Mouse (Mus musculus) Patski (cell line): Measurements from ENCODE around the gene Ift43. TPM values are rescaled to one million over a fixed set of nuclear protein-coding genes. Genes with fewer than 3 reads are reported as not detected.

Experiments
- ATAC-seq: fragments of 100-300 bp; one replicate; pipeline ENCODE4 v1.8.0; 2021
- CTCF ChIA-PET: fragments of 350-600 bp; sonication (Branson Sonifier 250); formaldehyde crosslinking; loops from one replicate; lab custom pipeline; 2022; ENCODE audit warnings: inconsistent platforms; lab: Charles Lee
- POLR2A ChIA-PET: fragments of 350-600 bp; sonication (Branson Sonifier 250); formaldehyde crosslinking; loops from one replicate; lab custom pipeline; 2022; ENCODE audit warnings: antibody characterized with exemption, inconsistent platforms; lab: Charles Lee
- DNase-seq: peaks from one replicate; pipeline ENCODE4 v3.0.0-alpha.2; 2011; ENCODE audit warnings: low read depth, low spot score
- H3K27me3 ChIP-seq: fragments of 371-371 bp; one replicate; pipeline ENCODE4 v1.5.1; 2021
- CTCF ChIP-seq: fragments of 100-300 bp; IDR thresholded peaks from one replicate; pipeline ENCODE4 v1.5.1; 2021
- in situ Hi-C: fragments of 300-500 bp; cut with MboI; formaldehyde crosslinking; loops from 3 replicates; pipeline ENCODE4 v1.11.1; 2018; ENCODE audit warnings: low pct_unique_long_range_greater_than_20kb, mixed read lengths
- polyA plus RNA-seq: library from polyadenylated mRNA; unstranded; gene quantifications from one replicate; pipeline ENCODE4 v1.2.3, GENCODE M21; 2021

The Ift43 gene
- polyA plus RNA-seq, 1 experiment from 2014 or later, result 108 TPM

DNA sequence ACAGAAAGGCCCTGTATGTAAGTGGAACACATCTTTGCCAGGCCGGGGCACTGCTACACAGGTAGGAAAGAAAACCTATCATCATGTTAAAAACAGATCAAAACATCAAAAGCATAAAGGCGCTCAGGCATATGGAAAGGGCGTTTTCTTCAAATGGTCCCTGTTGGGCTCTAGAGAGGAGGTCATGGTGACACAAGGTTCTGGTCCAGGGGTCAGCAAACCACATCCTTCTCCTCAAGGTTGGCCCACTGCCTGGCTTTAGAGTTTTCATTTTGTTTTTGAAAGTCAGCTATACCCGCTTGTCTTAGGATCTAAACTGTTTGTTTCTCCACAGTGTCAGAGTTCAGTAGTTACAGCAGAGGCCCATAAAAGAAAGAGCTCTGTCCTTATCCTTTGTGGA lies 27.2 kb downstream of the Ift43 start:
- in situ Hi-C loops, result no loop called here

DNA sequence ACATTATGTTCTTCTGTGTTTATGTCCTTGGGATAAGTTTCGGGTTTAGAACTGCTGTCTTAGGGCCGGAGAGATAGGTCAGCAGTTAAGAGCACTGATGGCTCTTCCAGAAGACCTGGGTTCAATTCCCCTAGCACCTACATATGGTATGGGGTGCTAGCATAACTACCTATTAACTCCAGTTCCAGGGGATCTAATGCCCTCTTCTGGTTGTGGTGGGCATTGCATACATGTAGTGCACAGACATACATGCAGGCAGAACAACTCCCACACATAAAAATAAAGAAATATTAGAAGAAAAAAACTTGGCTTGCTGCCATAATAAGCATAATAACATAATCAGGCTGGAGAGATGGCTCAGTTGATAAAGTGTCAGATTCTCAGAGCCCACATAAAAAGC lies 28.3 kb downstream of the Ift43 start:
- no peak for ATAC-seq
- H3K27me3 ChIP-seq, result no peaks in the 10 kb centered on the region
- TF ChIP-seq CTCF, result peak; percentile 79
- no peak for DNase-seq
- CTCF ChIA-PET, result interaction anchor here (1.6 kb wide), 1 partner anchor 9 kb away, joined by 5 read pairs; no protein-coding TSS in a partner anchor
- POLR2A ChIA-PET, result no interaction called here
- in situ Hi-C loops, result no loop called here

More for the DNA sequence above, 27.2 kb downstream of the Ift43 start:
- no peaks in the 10 kb centered on the region for H3K27me3 ChIP-seq
- CTCF ChIA-PET, result interaction anchor here (1.2 to 1.6 kb wide), 4 partner anchors 10 to 244 kb away, joined by 3 to 7 read pairs (median 4); no protein-coding TSS in a partner anchor
- no peak for TF ChIP-seq CTCF
- DNase-seq (no peak), ATAC-seq (no peak)
- POLR2A ChIA-PET, result no interaction called here

DNA sequence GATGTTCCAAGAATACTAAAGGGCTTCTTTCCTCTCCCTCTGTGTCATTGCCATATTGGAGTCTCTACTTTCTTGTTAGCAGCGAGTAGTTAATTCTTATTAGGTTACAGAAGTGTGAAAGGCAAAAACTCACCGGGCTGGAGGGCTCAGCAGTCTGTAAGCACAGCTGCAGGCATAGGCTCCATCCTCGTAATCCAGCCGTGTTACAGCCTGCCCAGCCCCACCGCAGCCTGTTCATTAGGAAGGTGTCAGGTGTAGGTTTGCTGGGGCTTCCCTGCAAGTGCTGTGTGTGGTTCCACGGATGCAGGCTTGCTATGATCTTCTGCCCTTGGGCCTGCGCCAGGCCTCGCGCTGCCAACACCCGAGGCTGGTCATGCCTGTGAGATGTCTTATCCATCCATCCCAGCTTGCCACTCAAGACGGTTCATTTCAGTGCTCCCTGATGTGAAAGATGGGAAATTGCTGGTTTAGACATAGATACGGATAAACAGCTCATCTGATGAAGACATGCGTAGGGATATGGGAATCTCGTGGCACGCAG lies 34.0 kb downstream of the Ift43 start:
- POLR2A ChIA-PET, result no interaction called here
- ATAC-seq (no peak), DNase-seq (no peak)
- no peaks in the 10 kb centered on the region for H3K27me3 ChIP-seq
- in situ Hi-C loops, result no loop called here
- no peak for TF ChIP-seq CTCF
- CTCF ChIA-PET, result no interaction called here

DNA sequence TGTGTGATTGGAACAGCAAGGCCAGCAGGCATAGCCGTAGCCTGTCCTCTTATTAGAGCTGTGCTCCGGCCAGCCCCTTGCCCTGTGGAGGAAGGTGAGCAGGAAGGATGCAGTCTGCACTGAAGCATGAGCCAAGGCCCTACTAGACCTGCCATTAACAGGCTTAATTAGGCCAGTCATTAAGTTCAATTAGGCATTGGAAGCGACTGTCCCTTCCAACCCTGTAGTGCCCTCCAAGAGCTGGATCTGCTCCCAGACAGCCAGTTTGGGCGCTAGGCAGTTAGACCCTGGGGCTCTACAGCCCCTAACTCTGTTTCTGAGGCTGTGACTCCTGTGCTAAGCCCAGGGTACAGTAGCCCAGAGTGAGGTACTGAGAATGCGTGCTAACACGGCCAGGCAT lies 41.7 kb downstream of the Ift43 start:
- in situ Hi-C loops, result no loop called here
- DNase-seq (no peak), ATAC-seq (no peak)
- ChIA-PET POLR2A (no interaction called here), CTCF (no interaction called here)
- H3K27me3 ChIP-seq, result no peaks in the 10 kb centered on the region
- TF ChIP-seq CTCF, result no peak

- TF ChIP-seq CTCF, result no peak
- ATAC-seq, result peak; percentile 18
- in situ Hi-C loops, result no loop called here
- ChIA-PET POLR2A (interaction anchor here (1.0 kb wide), 1 partner anchor 50 kb away, joined by 5 read pairs; no protein-coding TSS in a partner anchor), CTCF (interaction anchor here (1.8 kb wide), 1 partner anchor 48 kb away, joined by 3 read pairs; no protein-coding TSS in a partner anchor)
- no peak for DNase-seq
- H3K27me3 ChIP-seq, result no peaks in the 10 kb centered on the region
Measured at GRCm38 (mm10) chr12:86128122-86128521, 45.8 kb downstream of the Ift43 start.

GRCm38 (mm10) chr12:86129005-86129404 lies 46.7 kb downstream of the Ift43 start:
- in situ Hi-C loops, result no loop called here
- TF ChIP-seq CTCF, result no peak
- ChIA-PET POLR2A (interaction anchor here (1.0 kb wide), 1 partner anchor 51 kb away, joined by 5 read pairs; no protein-coding TSS in a partner anchor), CTCF (interaction anchor here (1.8 kb wide), 1 partner anchor 49 kb away, joined by 3 read pairs; no protein-coding TSS in a partner anchor)
- DNase-seq (no peak), ATAC-seq (peak; percentile 83)
- no peaks in the 10 kb centered on the region for H3K27me3 ChIP-seq

DNA sequence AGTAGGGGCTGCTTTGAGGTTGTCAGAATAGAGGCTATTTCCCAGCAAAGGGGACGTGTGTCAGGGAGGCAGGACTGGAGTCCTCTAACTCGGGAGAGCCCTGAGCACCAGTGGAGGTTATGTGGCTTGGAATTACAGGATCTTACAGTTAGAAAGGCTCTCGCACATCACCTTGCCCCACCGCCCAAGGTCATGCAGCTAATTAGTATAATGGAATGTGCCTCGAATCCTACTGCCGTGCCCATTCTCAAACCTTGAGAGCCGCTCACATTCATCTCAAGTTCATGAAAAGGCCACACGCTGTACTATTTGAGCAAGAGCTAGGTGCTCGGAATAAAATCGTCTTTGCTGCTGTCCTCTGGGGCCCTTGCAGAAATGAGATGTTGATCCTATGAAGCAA lies 47.4 kb downstream of the Ift43 start:
- in situ Hi-C loops, result loop anchor here (5.0 to 10.0 kb wide), 2 partner anchors 273 to 485 kb away; no protein-coding TSS in a partner anchor
- DNase-seq, result no peak
- no peak for TF ChIP-seq CTCF
- ChIA-PET POLR2A (no interaction called here), CTCF (no interaction called here)
- no peaks in the 10 kb centered on the region for H3K27me3 ChIP-seq
- no peak for ATAC-seq

GRCm38 (mm10) chr12:86132799-86133198 lies 50.5 kb downstream of the Ift43 start:
- ChIA-PET POLR2A (no interaction called here), CTCF (interaction anchor here (0.8 to 1.4 kb wide), 7 partner anchors 10 to 220 kb away, joined by 3 to 4 read pairs (median 3); no protein-coding TSS in a partner anchor)
- in situ Hi-C loops, result loop anchor here (5.0 to 10.0 kb wide), 2 partner anchors 270 to 482 kb away; no protein-coding TSS in a partner anchor
- no peaks in the 10 kb centered on the region for H3K27me3 ChIP-seq
- DNase-seq, result no peak
- TF ChIP-seq CTCF, result peak; percentile 71
- ATAC-seq, result no peak

- ChIA-PET CTCF (no interaction called here), POLR2A (interaction anchor here (1.2 kb wide), 1 partner anchor 8 kb away, joined by 3 read pairs; no protein-coding TSS in a partner anchor)
- ATAC-seq (no peak), DNase-seq (no peak)
- H3K27me3 ChIP-seq, result no peaks in the 10 kb centered on the region
- in situ Hi-C loops, result loop anchor here (10.0 kb wide), 1 partner anchor 479 kb away; no protein-coding TSS in a partner anchor
- no peak for TF ChIP-seq CTCF
Measured at GRCm38 (mm10) chr12:86135691-86136090, 53.4 kb downstream of the Ift43 start.

DNA sequence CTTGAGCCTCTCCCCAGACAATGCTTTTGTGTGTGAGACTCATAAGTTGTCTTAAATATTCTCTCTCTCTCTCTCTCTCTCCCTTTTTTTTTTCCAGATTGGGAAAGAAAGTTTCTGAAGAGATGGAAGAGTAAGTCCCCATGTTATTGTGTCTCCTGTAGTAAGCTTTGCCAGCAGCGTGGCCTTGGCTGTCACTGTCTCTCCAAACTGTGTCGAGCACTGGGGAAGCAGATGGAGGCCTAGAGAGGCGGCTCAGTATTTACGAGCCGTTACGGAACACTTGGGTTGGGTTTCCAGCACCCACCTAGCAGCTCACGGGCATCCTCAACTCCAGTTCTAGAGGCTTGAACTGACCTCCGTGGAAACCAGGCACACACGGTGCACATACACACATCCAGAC lies 56.4 kb downstream of the Ift43 start:
- ChIA-PET CTCF (no interaction called here), POLR2A (interaction anchor here (0.7 kb wide), 1 partner anchor 959 kb away, joined by 3 read pairs; no protein-coding TSS in a partner anchor)
- no peak for TF ChIP-seq CTCF
- H3K27me3 ChIP-seq, result no peaks in the 10 kb centered on the region
- DNase-seq (no peak), ATAC-seq (no peak)
- in situ Hi-C loops, result loop anchor here (10.0 kb wide), 1 partner anchor 476 kb away; no protein-coding TSS in a partner anchor

DNA sequence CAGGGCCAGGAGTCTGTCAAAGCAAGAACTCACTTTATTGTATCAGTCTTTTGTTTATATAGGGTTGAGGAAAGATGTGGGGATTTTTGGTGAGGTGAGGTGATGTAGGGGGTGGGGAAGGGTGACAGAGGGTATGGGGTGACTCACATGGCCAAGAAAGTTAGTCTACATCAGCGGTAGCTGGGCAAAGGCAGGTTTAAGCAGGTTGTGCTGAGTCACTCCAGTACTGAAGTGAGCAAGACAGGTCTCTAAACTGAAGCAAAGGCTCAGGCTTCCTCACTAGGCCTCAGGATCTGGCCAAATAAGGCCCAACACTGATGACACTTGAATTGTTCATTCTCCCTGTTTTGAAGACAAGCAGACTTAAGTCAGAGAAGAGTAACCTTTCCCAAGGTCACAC lies 60.0 kb downstream of the Ift43 start:
- no peak for TF ChIP-seq CTCF
- in situ Hi-C loops, result no loop called here
- no peak for DNase-seq
- no peaks in the 10 kb centered on the region for H3K27me3 ChIP-seq
- POLR2A ChIA-PET, result no interaction called here
- CTCF ChIA-PET, result no interaction called here
- ATAC-seq, result no peak
